Mouse (Mus musculus) embryonic facial prominence, embryonic 14.5 days (tissue): ENCODE results near the gene Fbxl12. TPM values are rescaled to one million over a fixed set of nuclear protein-coding genes. Genes with fewer than 3 reads are reported as not detected.
A peak's percentile ranks its signal among the peaks of the same experiment; 100 is the strongest.

Experiments used
- ATAC-seq: fragments of 200-750 bp; cut with Nextera tagmentation; 2 replicates; pipeline ENCODE4 v1.8.0; 2017; ENCODE audit warnings: low read depth, moderate number of reproducible peaks, moderate TSS enrichment
- DNase-seq: peaks from one replicate; pipeline ENCODE4 v3.0.0-alpha.2; 2015; ENCODE audit warnings: low spot score
- H3K27ac ChIP-seq: fragments of 300-500 bp; sonication (generic); replicated peaks from 2 replicates; pipeline ENCODE4 v1.5.1; 2014; ENCODE audit warnings: low read depth, mild to moderate bottlenecking, low read length, moderate library complexity
- H3K27me3 ChIP-seq: fragments of 300-500 bp; sonication (generic); replicated peaks from 2 replicates; pipeline ENCODE4 v1.6.1; 2014; ENCODE audit warnings: low read length; ENCODE audit not compliant: control insufficient read depth, insufficient read depth
- H3K36me3 ChIP-seq: fragments of 300-500 bp; sonication (generic); 2 replicates; pipeline ENCODE4 v1.6.1; 2014; ENCODE audit warnings: low read length, mixed read lengths; ENCODE audit not compliant: control insufficient read depth, insufficient read depth
- H3K4me1 ChIP-seq: fragments of 300-500 bp; sonication (generic); 2 replicates; pipeline ENCODE4 v1.6.1; 2014; ENCODE audit warnings: antibody characterized with exemption, low read length; ENCODE audit not compliant: control insufficient read depth, insufficient read depth
- H3K4me2 ChIP-seq: fragments of 300-500 bp; sonication (generic); 2 replicates; pipeline ENCODE4 v1.6.1; 2014; ENCODE audit warnings: low read depth, mild to moderate bottlenecking, low read length, moderate library complexity, mixed read lengths
- H3K4me3 ChIP-seq: fragments of 300-500 bp; sonication (generic); 2 replicates; pipeline ENCODE4 v1.5.1; 2014; ENCODE audit warnings: low read depth, mild to moderate bottlenecking, low read length
- H3K9ac ChIP-seq: fragments of 300-500 bp; sonication (generic); 2 replicates; pipeline ENCODE4 v1.6.1; 2014; ENCODE audit warnings: low read depth, mild to moderate bottlenecking, low read length, moderate library complexity, mixed read lengths
- H3K9me3 ChIP-seq: fragments of 300-500 bp; sonication (generic); 2 replicates; pipeline ENCODE4 v1.6.1; 2016; ENCODE audit warnings: low read length; ENCODE audit not compliant: control insufficient read depth
- WGBS: fragments of 180-500 bp; shearing (Covaris S2); extraction: QIAGEN DNeasy Blood & Tissue Kit; methylation state at CpG from one replicate; pipeline ENCODE4 v1.1.7; 2014; 5-methylcytosine and 5-hydroxymethylcytosine counted together
- polyA plus RNA-seq: library from polyadenylated mRNA; unstranded; fragments of >200 nt; fragmentation: Nextera tagmentation; extraction: Ambion mirVana; gene quantifications from 2 replicates; pipeline ENCODE4 v1.2.1, GENCODE M21; 2014

Gene Fbxl12
- polyA plus RNA-seq, 1 experiment from 2014 or later: 11.5 TPM

GRCm38 (mm10) chr9:20680378-20680958 lies 35.9 kb upstream of the Fbxl12 start:
- DNase-seq (no peak), ATAC-seq (no peak)
- no peaks in the 10 kb centered on the region for H3K9me3 ChIP-seq
- no peaks in the 10 kb centered on the region for H3K27me3 ChIP-seq
- no peak overlapping the region for H3K9ac ChIP-seq
- H3K4me2 ChIP-seq: no peak overlapping the region
- no peak overlapping the region for H3K27ac ChIP-seq
- no peaks in the 10 kb centered on the region for H3K4me1 ChIP-seq
- 74% methylated on average over 9 of the region's 9 CpGs for WGBS
- H3K4me3 ChIP-seq: no peak overlapping the region
- no peaks in the 10 kb centered on the region for H3K36me3 ChIP-seq

GRCm38 (mm10) chr9:20677892-20678291 lies 33.3 kb upstream of the Fbxl12 start:
- Histone ChIP-seq H3K4me1 (no peaks in the 10 kb centered on the region), H3K27me3 (no peaks in the 10 kb centered on the region), H3K9me3 (no peaks in the 10 kb centered on the region), H3K36me3 (no peaks in the 10 kb centered on the region), H3K9ac (no peak overlapping the region), H3K27ac (no peak overlapping the region), H3K4me3 (no peak overlapping the region), H3K4me2 (no peak overlapping the region)
- WGBS: 88% methylated on average over 12 of the region's 12 CpGs
- DNase-seq: no peak
- ATAC-seq: no peak

GRCm38 (mm10) chr9:20672047-20672446 lies 27.5 kb upstream of the Fbxl12 start:
- no peaks in the 10 kb centered on the region for H3K9me3 ChIP-seq
- no peak overlapping the region for H3K4me2 ChIP-seq
- no peak overlapping the region for H3K27ac ChIP-seq
- H3K4me3 ChIP-seq: no peak overlapping the region
- ATAC-seq (no peak), DNase-seq (peak; percentile 20)
- H3K36me3 ChIP-seq: no peaks in the 10 kb centered on the region
- H3K4me1 ChIP-seq: no peaks in the 10 kb centered on the region
- 87% methylated on average over 15 of the region's 16 CpGs for WGBS
- no peak overlapping the region for H3K9ac ChIP-seq
- H3K27me3 ChIP-seq: no peaks in the 10 kb centered on the region

GRCm38 (mm10) chr9:20668065-20668464 lies 23.5 kb upstream of the Fbxl12 start:
- H3K4me1 ChIP-seq: no peaks in the 10 kb centered on the region
- DNase-seq: no peak
- no peak overlapping the region for H3K9ac ChIP-seq
- H3K4me2 ChIP-seq: no peak overlapping the region
- 93% methylated on average over 22 of the region's 22 CpGs for WGBS
- no peak for ATAC-seq
- H3K9me3 ChIP-seq: no peaks in the 10 kb centered on the region
- no peaks in the 10 kb centered on the region for H3K27me3 ChIP-seq
- no peak overlapping the region for H3K4me3 ChIP-seq
- peaks cover 16% of the 10 kb centered on the region for H3K36me3 ChIP-seq
- no peak overlapping the region for H3K27ac ChIP-seq

- 15% methylated on average over 7 of the region's 7 CpGs for WGBS
- no peak for ATAC-seq
- H3K4me1 ChIP-seq: no peaks in the 10 kb centered on the region
Observed at GRCm38 (mm10) chr9:20666510-20667034, 22.0 kb upstream of the Fbxl12 start.

GRCm38 (mm10) chr9:20665925-20666324 lies 21.4 kb upstream of the Fbxl12 start:
- no peaks in the 10 kb centered on the region for H3K9me3 ChIP-seq
- no peak overlapping the region for H3K27ac ChIP-seq
- H3K9ac ChIP-seq: no peak overlapping the region
- DNase-seq (no peak), ATAC-seq (no peak)
- no peak overlapping the region for H3K4me2 ChIP-seq
- H3K27me3 ChIP-seq: no peaks in the 10 kb centered on the region
- 46% methylated on average over 8 of the region's 8 CpGs for WGBS
- peaks cover 37% of the 10 kb centered on the region for H3K36me3 ChIP-seq
- no peaks in the 10 kb centered on the region for H3K4me1 ChIP-seq
- no peak overlapping the region for H3K4me3 ChIP-seq

More at GRCm38 (mm10) chr9:20666510-20667034, 22.0 kb upstream of the Fbxl12 start:
- Histone ChIP-seq H3K36me3 (peaks cover 31% of the 10 kb centered on the region), H3K9ac (no peak overlapping the region), H3K4me2 (no peak overlapping the region), H3K27ac (no peak overlapping the region), H3K9me3 (no peaks in the 10 kb centered on the region), H3K4me3 (no peak overlapping the region), H3K27me3 (no peaks in the 10 kb centered on the region)
- DNase-seq: no peak

GRCm38 (mm10) chr9:20664982-20665637 lies 20.5 kb upstream of the Fbxl12 start:
- H3K27me3 ChIP-seq: no peaks in the 10 kb centered on the region
- H3K9me3 ChIP-seq: no peaks in the 10 kb centered on the region
- peak; percentile 54 for ATAC-seq
- peaks cover 37% of the 10 kb centered on the region for H3K36me3 ChIP-seq
- H3K4me1 ChIP-seq: no peaks in the 10 kb centered on the region
- WGBS: 82% methylated on average over 5 of the region's 5 CpGs
- H3K4me2 ChIP-seq: no peak overlapping the region
- H3K27ac ChIP-seq: no peak overlapping the region
- peak; percentile 60 for DNase-seq
- H3K4me3 ChIP-seq: no peak overlapping the region
- H3K9ac ChIP-seq: no peak overlapping the region

- Histone ChIP-seq H3K4me1 (no peaks in the 10 kb centered on the region), H3K9me3 (no peaks in the 10 kb centered on the region), H3K27ac (no peak overlapping the region), H3K4me3 (no peak overlapping the region), H3K36me3 (peaks cover 41% of the 10 kb centered on the region), H3K4me2 (no peak overlapping the region), H3K9ac (no peak overlapping the region), H3K27me3 (no peaks in the 10 kb centered on the region)
- no peak for DNase-seq
- WGBS: 73% methylated on average over 2 of the region's 2 CpGs
- ATAC-seq: peak; percentile 31; the same call in 1 of the 2 replicates
Observed at GRCm38 (mm10) chr9:20664366-20664765, 19.8 kb upstream of the Fbxl12 start.

- peaks cover 45% of the 10 kb centered on the region for H3K36me3 ChIP-seq
- no peak for DNase-seq
Observed at GRCm38 (mm10) chr9:20663956-20664355, 19.4 kb upstream of the Fbxl12 start.

More at GRCm38 (mm10) chr9:20663956-20664355, 19.4 kb upstream of the Fbxl12 start:
- no peak overlapping the region for H3K4me3 ChIP-seq
- no peaks in the 10 kb centered on the region for H3K4me1 ChIP-seq
- WGBS: 88% methylated on average over 2 of the region's 2 CpGs
- no peaks in the 10 kb centered on the region for H3K9me3 ChIP-seq
- H3K4me2 ChIP-seq: no peak overlapping the region
- peak; percentile 4; the same call in 1 of the 2 replicates for ATAC-seq
- no peak overlapping the region for H3K27ac ChIP-seq
- no peaks in the 10 kb centered on the region for H3K27me3 ChIP-seq
- H3K9ac ChIP-seq: no peak overlapping the region
